Mouse (Mus musculus) heart, postnatal 0 days (tissue): Measurements from ENCODE around the gene Mlip. TPM values are rescaled to one million over a fixed set of nuclear protein-coding genes. Genes with fewer than 3 reads are reported as not detected.

Experiments used
- ATAC-seq: fragments of 200-750 bp; cut with Nextera tagmentation; 2 replicates; pipeline ENCODE4 v1.8.0; 2017; ENCODE audit warnings: low read depth, moderate number of reproducible peaks, moderate library complexity; ENCODE audit not compliant: insufficient read depth
- DNase-seq: peaks from one replicate; pipeline ENCODE4 v3.0.0-alpha.2; 2016; ENCODE audit warnings: low spot score
- H3K27ac ChIP-seq: fragments of 300-500 bp; sonication (generic); 2 replicates; pipeline ENCODE4 v1.5.1; 2014; ENCODE audit warnings: low read depth, mild to moderate bottlenecking
- H3K27me3 ChIP-seq: fragments of 300-500 bp; sonication (generic); 2 replicates; pipeline ENCODE4 v1.6.1; 2014; ENCODE audit warnings: low read length, mixed read lengths; ENCODE audit not compliant: control insufficient read depth, insufficient read depth
- H3K36me3 ChIP-seq: fragments of 300-500 bp; sonication (generic); replicated peaks from 2 replicates; pipeline ENCODE4 v1.6.1; 2014; ENCODE audit warnings: low read length, mixed read lengths; ENCODE audit not compliant: control insufficient read depth, insufficient read depth
- H3K4me1 ChIP-seq: fragments of 300-500 bp; sonication (generic); 2 replicates; pipeline ENCODE4 v1.6.1; 2014; ENCODE audit warnings: antibody characterized with exemption; ENCODE audit not compliant: control insufficient read depth, insufficient read depth
- H3K4me2 ChIP-seq: fragments of 300-500 bp; sonication (generic); 2 replicates; pipeline ENCODE4 v1.6.1; 2014; ENCODE audit warnings: low read depth, mild to moderate bottlenecking, low read length, moderate library complexity
- H3K4me3 ChIP-seq: fragments of 300-500 bp; sonication (generic); 2 replicates; pipeline ENCODE4 v1.5.1; 2014; ENCODE audit warnings: low read depth, low read length
- H3K9ac ChIP-seq: fragments of 300-500 bp; sonication (generic); replicated peaks from 2 replicates; pipeline ENCODE4 v1.6.1; 2014; ENCODE audit warnings: low read depth, low read length, mixed read lengths
- H3K9me3 ChIP-seq: fragments of 300-500 bp; sonication (generic); replicated peaks from 2 replicates; pipeline ENCODE4 v1.6.1; 2016; ENCODE audit warnings: low read length; ENCODE audit not compliant: control insufficient read depth
- CTCF ChIP-seq: IDR thresholded peaks from 2 replicates; pipeline ENCODE4 v1.5.1; 2016; ENCODE audit warnings: antibody characterized with exemption, control low read depth, low read depth
- EP300 ChIP-seq: IDR thresholded peaks from 2 replicates; pipeline ENCODE4 v1.6.1; 2016; ENCODE audit warnings: antibody characterized with exemption, low read depth
- WGBS: fragments of 180-500 bp; shearing (Covaris S2); extraction: QIAGEN DNeasy Blood & Tissue Kit; methylation state at CpG from one replicate; pipeline ENCODE4 v1.1.7; 2014; 5-methylcytosine and 5-hydroxymethylcytosine counted together
- polyA plus RNA-seq: library from polyadenylated mRNA; unstranded; fragments of >200 nt; fragmentation: Nextera tagmentation; extraction: Ambion mirVana; gene quantifications from 2 replicates; pipeline ENCODE4 v1.2.1, GENCODE M21; 2015
- total RNA-seq: library from RNA; depleted of rRNA; stranded (reverse); fragments of >200 nt; gene quantifications from 2 replicates; pipeline ENCODE4 v1.2.3, GENCODE M21; 2014; ENCODE audit warnings: low replicate concordance; rRNA removed

Mlip gene
- total and polyA plus RNA-seq, 2 experiments from 2014 or later = 87.9 to 93.8 TPM

GRCm38 (mm10) chr9:77071676-77072075 is 281.1 kb downstream of the Mlip start:
- Histone ChIP-seq H3K4me2 (no peak overlapping the region), H3K4me1 (no peaks in the 10 kb centered on the region), H3K27ac (no peak overlapping the region), H3K9ac (no peak overlapping the region), H3K4me3 (no peak overlapping the region), H3K9me3 (no peaks in the 10 kb centered on the region), H3K27me3 (no peaks in the 10 kb centered on the region), H3K36me3 (no peaks in the 10 kb centered on the region)
- no peak for TF ChIP-seq EP300
- TF ChIP-seq CTCF = no peak
- 64% methylated on average over 2 of the region's 2 CpGs for WGBS
- DNase-seq (no peak), ATAC-seq (no peak)

GRCm38 (mm10) chr9:77056611-77057010 is 296.2 kb downstream of the Mlip start:
- WGBS = 22% methylated on average over 4 of the region's 4 CpGs

GRCm38 (mm10) chr9:77054426-77055193 is 298.2 kb downstream of the Mlip start:
- no peak overlapping the region for H3K9ac ChIP-seq
- H3K9me3 ChIP-seq = no peaks in the 10 kb centered on the region
- TF ChIP-seq CTCF (no peak), EP300 (no peak)
- H3K27ac ChIP-seq = no peak overlapping the region
- no peaks in the 10 kb centered on the region for H3K36me3 ChIP-seq
- ATAC-seq = no peak
- 0 out of 2 replicates have a peak, but pooled peaks cover 4% of the 10 kb centered on the region for H3K4me1 ChIP-seq
- H3K4me3 ChIP-seq = no peak overlapping the region
- 80% methylated on average over 9 of the region's 9 CpGs for WGBS
- H3K27me3 ChIP-seq = no peaks in the 10 kb centered on the region
- H3K4me2 ChIP-seq = no peak overlapping the region
- DNase-seq = no peak

More at GRCm38 (mm10) chr9:77056611-77057010, 296.2 kb downstream of the Mlip start:
- TF ChIP-seq CTCF = no peak
- no peak for TF ChIP-seq EP300
- no peaks in the 10 kb centered on the region for H3K36me3 ChIP-seq
- ATAC-seq = no peak
- H3K4me1 ChIP-seq = 0 out of 2 replicates have a peak, but pooled peaks cover 4% of the 10 kb centered on the region
- no peaks in the 10 kb centered on the region for H3K27me3 ChIP-seq
- H3K9ac ChIP-seq = no peak overlapping the region
- no peak overlapping the region for H3K4me3 ChIP-seq
- no peak overlapping the region for H3K4me2 ChIP-seq
- H3K9me3 ChIP-seq = no peaks in the 10 kb centered on the region
- peak; percentile 6 for DNase-seq
- no peak overlapping the region for H3K27ac ChIP-seq

Other genes with a start within 250 kb of the Mlip start
- gene Lrrc1, start 191.9 kb upstream of the Mlip start, total RNA-seq = 43.8 and 70.3 TPM in 2 replicates
- gene Lrrc1, start 191.9 kb upstream of the Mlip start, polyA plus RNA-seq = 14.7 and 17.7 TPM in 2 replicates